Mouse (Mus musculus) heart, adult 2 months (tissue): ENCODE data around the gene H2-DMa.
A peak's percentile ranks its signal among the peaks of the same experiment; 100 is the strongest.

Experiments used
- CTCF ChIP-seq: fragments of 200-600 bp; IDR thresholded peaks from 2 replicates; pipeline ENCODE4 v1.8.1; 2022; ENCODE audit warnings: antibody characterized with exemption, mild to moderate bottlenecking, moderate library complexity
- EP300 ChIP-seq: fragments of 200-500 bp; IDR thresholded peaks from 2 replicates; pipeline ENCODE4 v1.6.1; 2011; ENCODE audit warnings: low read depth, low read length, control low read depth; ENCODE audit not compliant: insufficient read depth
- POLR2A ChIP-seq: fragments of 200-500 bp; IDR thresholded peaks from 2 replicates; pipeline ENCODE4 v1.6.1; 2011; ENCODE audit warnings: mild to moderate bottlenecking, low read depth, low read length, control low read depth; ENCODE audit not compliant: insufficient read depth

GRCm38 (mm10) chr17:34109038-34109805, 10.1 kb upstream of the H2-DMa start:
- TF ChIP-seq POLR2A (no peak), EP300 (no peak), CTCF (peak; percentile 48)
